Mouse (Mus musculus) forebrain, embryonic 14.5 days (tissue): ENCODE results near the gene Ccdc92b. TPM values are rescaled to one million over a fixed set of nuclear protein-coding genes. Genes with fewer than 3 reads are reported as not detected.
A peak's percentile ranks its signal among the peaks of the same experiment; 100 is the strongest.

Source experiments
- ATAC-seq: fragments of 200-750 bp; cut with Nextera tagmentation; 2 replicates; pipeline ENCODE4 v1.8.0; 2017; ENCODE audit warnings: mild to moderate bottlenecking, moderate library complexity
- DNase-seq: peaks from one replicate; pipeline ENCODE4 v3.0.0-alpha.2; 2015; ENCODE audit warnings: low spot score
- H3K27ac ChIP-seq: fragments of 300-500 bp; sonication (generic); 2 replicates; pipeline ENCODE4 v1.5.1; 2014; ENCODE audit warnings: low read depth, mild to moderate bottlenecking, control low read depth, low read length, moderate library complexity
- H3K27me3 ChIP-seq: fragments of 300-500 bp; sonication (generic); replicated peaks from 2 replicates; pipeline ENCODE4 v1.6.1; 2014; ENCODE audit warnings: low read length, control low read depth, mixed read lengths; ENCODE audit not compliant: control insufficient read depth, insufficient read depth
- H3K36me3 ChIP-seq: fragments of 300-500 bp; sonication (generic); 2 replicates; pipeline ENCODE4 v1.6.1; 2014; ENCODE audit warnings: low read length, control low read depth; ENCODE audit not compliant: control insufficient read depth, insufficient read depth
- H3K4me1 ChIP-seq: fragments of 300-500 bp; sonication (generic); 2 replicates; pipeline ENCODE4 v1.6.1; 2014; ENCODE audit warnings: antibody characterized with exemption, low read length, control low read depth; ENCODE audit not compliant: control insufficient read depth, insufficient read depth
- H3K4me2 ChIP-seq: fragments of 300-500 bp; sonication (generic); 2 replicates; pipeline ENCODE4 v1.6.1; 2014; ENCODE audit warnings: mild to moderate bottlenecking, control low read depth, low read length
- H3K4me3 ChIP-seq: fragments of 300-500 bp; sonication (generic); 2 replicates; pipeline ENCODE4 v1.5.1; 2014; ENCODE audit warnings: low read depth, low read length, control low read depth
- H3K9ac ChIP-seq: fragments of 300-500 bp; sonication (generic); 2 replicates; pipeline ENCODE4 v1.6.1; 2014; ENCODE audit warnings: mild to moderate bottlenecking, low read length, control low read depth, moderate library complexity
- H3K9me3 ChIP-seq: fragments of 300-500 bp; sonication (generic); replicated peaks from 2 replicates; pipeline ENCODE4 v1.6.1; 2016; ENCODE audit warnings: low read length, control low read depth, mixed read lengths; ENCODE audit not compliant: control insufficient read depth
- WGBS: fragments of 180-500 bp; shearing (Covaris S2); extraction: QIAGEN DNeasy Blood & Tissue Kit; methylation state at CpG from one replicate; pipeline ENCODE4 v1.1.7; 2014; 5-methylcytosine and 5-hydroxymethylcytosine counted together
- polyA plus RNA-seq: library from polyadenylated mRNA; unstranded; fragments of >200 nt; fragmentation: Nextera tagmentation; extraction: Ambion mirVana; gene quantifications from 2 replicates; pipeline ENCODE4 v1.2.1, GENCODE M21; 2014

Ccdc92b gene
- polyA plus RNA-seq, 1 experiment from 2014 or later, result 2.3 TPM

- Histone ChIP-seq H3K4me1 (peaks cover 13% of the 10 kb centered on the region), H3K27ac (no peak overlapping the region)
Observed at GRCm38 (mm10) chr11:74639628-74640027, 20.2 kb downstream of the Ccdc92b start.

GRCm38 (mm10) chr11:74647966-74648365 lies 28.6 kb downstream of the Ccdc92b start:
- Histone ChIP-seq H3K4me3 (no peak overlapping the region), H3K9me3 (no peaks in the 10 kb centered on the region), H3K36me3 (no peaks in the 10 kb centered on the region), H3K27me3 (no peaks in the 10 kb centered on the region), H3K9ac (no peak overlapping the region), H3K27ac (no peak overlapping the region), H3K4me1 (peaks cover 9% of the 10 kb centered on the region; the same call in 1 of the 2 replicates), H3K4me2 (no peak overlapping the region)
- DNase-seq (no peak), ATAC-seq (no peak)
- 83% methylated on average over 1 of the region's 1 CpGs for WGBS

More at GRCm38 (mm10) chr11:74639628-74640027, 20.2 kb downstream of the Ccdc92b start:
- ATAC-seq, result no peak
- no peak overlapping the region for H3K4me3 ChIP-seq
- H3K36me3 ChIP-seq, result no peaks in the 10 kb centered on the region
- no peaks in the 10 kb centered on the region for H3K27me3 ChIP-seq
- H3K9ac ChIP-seq, result no peak overlapping the region
- WGBS, result 73% methylated on average over 1 of the region's 1 CpGs
- H3K4me2 ChIP-seq, result no peak overlapping the region
- DNase-seq, result no peak
- no peaks in the 10 kb centered on the region for H3K9me3 ChIP-seq

DNA sequence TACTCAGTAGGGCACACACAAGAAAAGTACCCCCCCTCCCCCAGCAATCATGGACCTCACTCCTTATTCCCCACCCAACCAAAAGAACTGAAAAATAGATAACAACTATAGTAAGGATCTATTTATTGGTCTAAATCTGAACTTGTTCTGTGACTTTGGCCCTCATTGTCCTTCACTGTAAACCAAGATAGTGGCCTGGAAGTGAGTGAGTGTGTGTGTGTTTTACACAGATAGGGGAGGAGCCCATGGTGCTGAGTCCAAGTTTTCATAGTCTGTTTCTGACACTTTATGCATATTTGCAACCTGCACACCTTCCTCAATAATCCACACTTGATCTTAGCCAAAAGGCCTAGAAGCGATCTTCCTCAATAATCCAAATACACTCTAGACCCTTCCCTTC lies 29.3 kb downstream of the Ccdc92b start:
- H3K4me3 ChIP-seq, result peak overlapping the region; percentile 97
- peak overlapping the region; percentile 92 for H3K4me2 ChIP-seq
- H3K4me1 ChIP-seq, result peaks cover 9% of the 10 kb centered on the region; the same call in 1 of the 2 replicates
- H3K9ac ChIP-seq, result peak overlapping the region; percentile 82
- DNase-seq (no peak), ATAC-seq (peak; percentile 19; the same call in 1 of the 2 replicates)
- no peaks in the 10 kb centered on the region for H3K27me3 ChIP-seq
- WGBS, result 9% methylated on average over 1 of the region's 1 CpGs
- H3K9me3 ChIP-seq, result no peaks in the 10 kb centered on the region
- no peaks in the 10 kb centered on the region for H3K36me3 ChIP-seq
- H3K27ac ChIP-seq, result peak overlapping the region; percentile 57; the same call in 1 of the 2 replicates

GRCm38 (mm10) chr11:74649095-74649646 lies 29.8 kb downstream of the Ccdc92b start, which contains the start of gene Cluh:
TSS of gene Cluh (plus strand) at chr11:74649495.
- peak; percentile 90 for ATAC-seq
- WGBS, result under 1% methylated on average over 52 of the region's 58 CpGs

GRCm38 (mm10) chr11:74649647-74650551 lies 30.5 kb downstream of the Ccdc92b start:
- H3K4me3 ChIP-seq, result peak overlapping the region; percentile 97
- 2% methylated on average over 51 of the region's 53 CpGs for WGBS
- peak overlapping the region; percentile 92 for H3K4me2 ChIP-seq
- DNase-seq (peak; percentile 7), ATAC-seq (peak; percentile 67)
- peaks cover 9% of the 10 kb centered on the region; the same call in 1 of the 2 replicates for H3K4me1 ChIP-seq
- no peaks in the 10 kb centered on the region for H3K27me3 ChIP-seq
- no peaks in the 10 kb centered on the region for H3K9me3 ChIP-seq
- no peaks in the 10 kb centered on the region for H3K36me3 ChIP-seq
- peak overlapping the region; percentile 57; the same call in 1 of the 2 replicates for H3K27ac ChIP-seq
- H3K9ac ChIP-seq, result peak overlapping the region; percentile 82

More at GRCm38 (mm10) chr11:74649095-74649646, 29.8 kb downstream of the Ccdc92b start, which contains the start of gene Cluh:
- Histone ChIP-seq H3K4me1 (peaks cover 9% of the 10 kb centered on the region; the same call in 1 of the 2 replicates), H3K27me3 (no peaks in the 10 kb centered on the region), H3K36me3 (no peaks in the 10 kb centered on the region), H3K27ac (peak within 1 kb of the TSS; percentile 57; the same call in 1 of the 2 replicates), H3K9ac (peak within 1 kb of the TSS; percentile 82), H3K9me3 (no peaks in the 10 kb centered on the region), H3K4me2 (peak within 1 kb of the TSS; percentile 92), H3K4me3 (peak within 1 kb of the TSS; percentile 97)
- DNase-seq, result peak; percentile 93

GRCm38 (mm10) chr11:74650576-74651100 lies 31.2 kb downstream of the Ccdc92b start:
- H3K4me3 ChIP-seq, result peak overlapping the region; percentile 97; the same call in 1 of the 2 replicates
- H3K36me3 ChIP-seq, result no peaks in the 10 kb centered on the region
- H3K27me3 ChIP-seq, result no peaks in the 10 kb centered on the region
- H3K4me1 ChIP-seq, result peaks cover 9% of the 10 kb centered on the region; the same call in 1 of the 2 replicates
- H3K9me3 ChIP-seq, result no peaks in the 10 kb centered on the region
- ATAC-seq (no peak), DNase-seq (no peak)
- peak overlapping the region; percentile 92 for H3K4me2 ChIP-seq
- H3K9ac ChIP-seq, result no peak overlapping the region
- H3K27ac ChIP-seq, result no peak overlapping the region
- 65% methylated on average over 4 of the region's 4 CpGs for WGBS

DNA sequence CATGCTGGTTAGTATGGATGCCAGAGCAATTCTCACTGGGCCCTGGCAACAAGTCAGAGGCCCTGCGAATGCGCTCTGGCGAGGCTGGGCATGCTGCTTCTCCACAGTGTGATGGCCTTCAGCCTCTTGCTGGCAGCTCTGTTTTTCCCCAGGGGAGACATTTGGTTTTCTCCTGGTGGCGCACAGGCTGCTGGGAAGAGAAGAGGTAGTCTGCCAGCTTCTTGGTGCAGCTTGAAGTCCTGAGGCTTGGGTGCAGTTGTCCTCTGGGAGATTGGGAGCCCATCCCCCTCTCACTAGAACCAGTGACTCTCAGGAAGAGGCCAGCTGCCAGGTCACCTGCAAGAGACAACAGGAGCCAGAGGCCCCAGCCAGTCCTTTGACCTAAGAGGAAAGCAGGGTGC lies 33.4 kb downstream of the Ccdc92b start:
- peaks cover 9% of the 10 kb centered on the region; the same call in 1 of the 2 replicates for H3K4me1 ChIP-seq
- peaks cover 10% of the 10 kb centered on the region for H3K36me3 ChIP-seq
- H3K4me2 ChIP-seq, result no peak overlapping the region
- H3K27ac ChIP-seq, result no peak overlapping the region
- 84% methylated on average over 4 of the region's 4 CpGs for WGBS
- no peak overlapping the region for H3K4me3 ChIP-seq
- ATAC-seq, result no peak
- DNase-seq, result no peak
- no peak overlapping the region for H3K9ac ChIP-seq
- H3K27me3 ChIP-seq, result no peaks in the 10 kb centered on the region
- no peaks in the 10 kb centered on the region for H3K9me3 ChIP-seq

- Histone ChIP-seq H3K9me3 (no peaks in the 10 kb centered on the region), H3K36me3 (peaks cover 15% of the 10 kb centered on the region), H3K27ac (no peak overlapping the region), H3K4me3 (no peak overlapping the region), H3K27me3 (no peaks in the 10 kb centered on the region), H3K4me2 (no peak overlapping the region), H3K4me1 (peaks cover 9% of the 10 kb centered on the region; the same call in 1 of the 2 replicates), H3K9ac (no peak overlapping the region)
- ATAC-seq (no peak), DNase-seq (no peak)
- WGBS, result 83% methylated on average over 6 of the region's 6 CpGs
Observed at GRCm38 (mm10) chr11:74653385-74653784, 34.0 kb downstream of the Ccdc92b start.
